Mouse (Mus musculus) thymus, adult 2 months (tissue): ENCODE data around the gene Krt18.

Experiments
- CTCF ChIP-seq: fragments of 200-500 bp; IDR thresholded peaks from 2 replicates; pipeline ENCODE4 v1.5.1; 2012; ENCODE audit warnings: mild to moderate bottlenecking, control low read depth, low read length, moderate library complexity, borderline replicate concordance; ENCODE audit not compliant: control insufficient read depth, poor library complexity, insufficient read depth; ENCODE audit errors: extremely low read depth
- POLR2A ChIP-seq: fragments of 200-500 bp; IDR thresholded peaks from 2 replicates; pipeline ENCODE4 v1.6.1; 2012; ENCODE audit warnings: mild to moderate bottlenecking, low read length, control low read depth, moderate library complexity; ENCODE audit not compliant: control insufficient read depth, poor library complexity, insufficient read depth; ENCODE audit errors: extremely low read depth

DNA sequence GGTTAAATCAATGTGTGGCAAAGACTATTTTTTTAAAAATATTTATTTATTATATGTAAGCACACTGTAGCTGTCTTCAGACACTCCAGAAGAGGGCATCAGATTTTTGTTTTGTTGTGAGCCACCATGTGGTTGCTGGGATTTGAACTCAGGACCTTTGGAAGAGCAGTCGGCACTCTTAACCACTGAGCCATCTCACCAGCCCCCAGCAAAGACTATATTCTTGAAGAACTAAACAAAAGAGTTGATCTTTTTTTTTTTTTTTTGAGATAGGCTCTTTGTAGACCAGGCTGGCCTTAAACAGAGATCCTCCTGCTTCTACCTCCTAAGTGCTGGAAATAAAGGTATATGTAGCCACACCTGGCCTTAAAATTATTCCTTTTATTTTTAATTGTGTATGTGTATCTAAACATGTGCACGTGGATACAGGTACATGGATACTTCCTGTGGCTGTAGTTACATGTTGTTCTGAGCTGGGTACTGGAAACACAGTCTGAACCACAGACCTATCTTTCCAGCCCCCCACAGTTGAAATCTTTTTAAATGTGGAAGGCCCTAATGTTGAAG lies 49.2 kb downstream of the Krt18 start:
- TF ChIP-seq CTCF = no peak
- TF ChIP-seq POLR2A = no peak
